Mouse (Mus musculus) hematopoietic stem cell, adult 5-6 weeks (primary cell): ENCODE measurements at regions not wholly inside any gene's neighbourhood (a gene's known extent, or its start where the extent isn't known, plus 50 kb on each side); places are given as distances from the start of the nearest gene placed in this dataset.

Source experiments
- ATAC-seq, 2 experiments: fragments of 125-278 bp in 1 of 2; replicated peaks in 1 of 2; 2 replicates each; pipeline ENCODE4 v1.8.0; 2016 to 2017; ENCODE audit warnings: inconsistent platforms in 2 of 2, mild to moderate bottlenecking in 2 of 2, moderate number of reproducible peaks in 2 of 2, low read depth in 1 of 2, moderate TSS enrichment in 1 of 2; ENCODE audit not compliant: low FRiP score in 2 of 2, poor library complexity in 2 of 2, severe bottlenecking in 2 of 2, insufficient read depth in 1 of 2, low TSS enrichment in 1 of 2

- ATAC-seq = no peak
Measured at GRCm38 (mm10) chr12:12738631-12739331, 202.9 kb downstream of the Mycn start.

- ATAC-seq = no peak
Measured at GRCm38 (mm10) chr12:12725797-12726196, 215.9 kb downstream of the Mycn start.

DNA sequence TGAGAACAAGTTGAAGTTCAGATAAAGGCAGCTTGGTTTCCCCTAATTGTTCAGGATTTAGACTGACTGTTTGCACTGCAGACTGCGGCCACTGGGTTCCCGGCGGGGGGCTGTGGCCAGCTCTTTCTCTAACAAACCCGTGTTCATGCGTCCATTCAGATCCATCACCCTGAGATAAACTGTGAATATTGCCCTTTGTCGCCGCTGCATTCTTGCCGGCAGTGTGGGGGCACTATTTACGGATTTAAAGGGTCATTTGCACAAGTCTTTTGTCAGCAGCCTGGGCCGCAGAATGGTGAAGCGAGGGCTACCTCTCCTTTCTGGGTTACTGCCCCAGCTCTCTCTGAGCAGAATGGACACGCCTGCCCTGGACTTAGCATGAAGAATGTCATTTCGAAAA lies 216.6 kb downstream of the Mycn start:
- 0 out of 4 replicates have a peak, but pooled peaks of 1 of the 2 experiments have one; percentile 27 for ATAC-seq

DNA sequence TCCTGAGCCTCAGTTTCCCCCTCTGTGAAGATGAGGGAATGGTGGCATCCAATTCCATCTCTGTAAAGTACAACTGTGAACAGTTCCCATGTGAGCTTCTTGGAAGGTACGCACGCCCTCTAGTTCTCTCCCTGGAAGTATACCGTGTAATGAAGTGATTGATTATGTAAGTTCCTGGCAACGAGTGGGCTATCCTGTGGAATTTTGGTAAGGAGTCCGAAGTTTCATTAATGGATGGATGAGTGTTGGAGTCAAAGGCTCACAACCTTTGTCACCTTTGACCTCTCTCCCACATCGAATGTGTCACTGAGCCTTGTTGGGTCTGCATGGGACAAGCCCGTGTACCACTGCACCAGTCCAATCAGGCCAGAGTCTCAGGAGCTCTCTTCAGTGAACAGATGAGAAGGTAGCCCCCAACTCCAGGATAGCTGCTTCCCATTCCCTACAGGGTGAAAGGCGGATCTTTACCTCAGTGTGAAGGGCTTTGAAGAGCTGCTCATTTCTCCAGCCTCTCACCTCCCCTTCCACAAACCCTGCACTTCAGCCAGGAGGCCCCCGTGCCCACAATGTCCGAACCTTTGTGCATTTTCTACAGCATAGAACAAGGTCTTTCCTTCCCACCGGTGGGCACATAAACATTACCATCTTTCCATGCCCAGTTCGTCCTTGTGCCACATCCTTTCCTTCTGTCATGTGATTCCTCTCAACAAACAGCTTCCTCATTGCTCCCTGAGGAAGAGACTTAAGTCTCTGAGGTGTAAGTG lies 217.8 kb downstream of the Mycn start:
- ATAC-seq = no peak

- no peak for ATAC-seq
Measured at GRCm38 (mm10) chr12:12722982-12723661, 218.6 kb downstream of the Mycn start.

GRCm38 (mm10) chr12:12716691-12717090 lies 225.0 kb downstream of the Mycn start:
- ATAC-seq = no peak

DNA sequence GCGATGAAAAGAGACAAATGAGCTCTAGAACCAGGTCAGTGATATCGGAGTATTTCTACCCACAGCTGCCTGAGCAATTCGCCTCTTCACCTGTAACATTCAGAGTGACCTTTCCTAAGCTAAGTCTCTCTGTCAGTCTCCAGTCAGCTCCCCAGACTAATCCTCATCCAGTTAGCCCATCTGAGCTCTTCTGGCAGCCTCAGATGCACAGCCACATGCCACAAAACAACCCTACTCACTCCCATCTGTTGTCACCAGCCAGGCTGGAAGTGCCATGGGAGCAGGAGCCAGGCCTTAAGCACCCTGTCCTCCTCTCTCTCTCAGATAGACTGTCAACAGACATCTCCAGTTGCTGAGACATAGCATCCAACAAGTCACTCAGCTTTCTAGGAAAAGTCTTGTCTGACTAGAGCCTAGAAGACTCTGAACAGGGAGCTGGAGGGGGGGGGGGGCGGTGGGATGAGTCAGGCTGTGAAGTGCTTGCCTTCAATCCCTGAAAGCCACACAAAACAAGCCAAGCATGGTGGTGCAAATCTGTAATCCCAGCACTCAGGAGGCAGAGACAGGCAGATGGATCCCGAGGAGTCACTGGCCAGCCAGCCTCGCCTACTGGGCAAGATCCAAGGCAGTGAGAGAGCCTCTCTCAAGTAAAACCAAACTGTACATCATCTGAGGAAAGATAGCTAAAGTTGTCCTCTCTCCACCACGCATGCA lies 225.6 kb downstream of the Mycn start:
- no peak for ATAC-seq

- ATAC-seq = no peak
Measured at GRCm38 (mm10) chr12:12715528-12715927, 226.2 kb downstream of the Mycn start.

DNA sequence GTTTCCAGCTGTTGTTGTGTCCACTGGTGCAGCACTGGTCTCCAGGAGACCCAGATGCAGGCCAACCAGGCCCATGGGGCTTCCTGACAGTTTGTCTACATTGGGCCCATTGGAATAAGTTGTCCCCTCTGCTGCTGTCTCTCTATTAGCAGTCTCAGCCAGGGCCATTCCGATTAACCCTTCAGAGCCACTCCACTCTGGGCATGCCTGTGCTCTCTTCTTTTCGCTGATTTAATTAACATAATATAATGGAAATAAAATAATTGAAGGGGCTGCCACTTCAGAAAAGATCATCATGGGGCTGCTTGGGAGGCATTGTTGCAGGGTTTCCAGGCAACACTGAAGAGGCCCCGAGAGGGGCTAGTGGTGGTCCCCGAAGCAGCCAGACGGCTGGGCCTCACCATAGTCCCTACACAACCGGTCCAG lies 231.5 kb downstream of the Mycn start:
- no peak for ATAC-seq

- ATAC-seq = no peak
Measured at GRCm38 (mm10) chr12:12708954-12709523, 232.7 kb downstream of the Mycn start.

DNA sequence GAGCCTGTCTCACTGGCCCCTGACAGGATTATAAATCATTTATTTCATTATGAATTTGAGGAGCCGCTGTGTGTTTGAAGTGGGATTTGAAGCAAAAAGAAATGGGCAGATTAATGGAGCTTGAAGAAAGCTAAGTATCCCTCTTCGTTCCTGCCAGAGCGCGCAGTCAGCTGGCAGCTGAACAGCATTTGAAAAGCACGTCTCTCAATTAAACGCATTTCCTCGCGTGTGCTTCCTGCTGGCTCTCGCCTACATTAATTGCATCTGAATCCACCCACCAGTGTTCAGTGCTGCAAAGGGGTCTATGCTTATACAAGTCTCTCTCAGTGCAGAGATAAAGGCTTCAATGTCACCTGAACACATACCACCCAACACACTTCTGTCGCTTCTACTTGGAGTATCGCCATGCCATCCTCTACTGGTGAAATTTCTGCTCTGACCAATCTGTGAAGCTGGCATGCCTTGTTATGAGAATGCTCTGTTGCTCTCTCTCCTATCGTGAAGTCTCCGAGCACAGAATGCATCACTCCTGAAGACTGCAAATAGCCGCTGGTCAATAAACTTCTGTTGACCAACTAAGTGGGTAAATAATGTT lies 235.3 kb downstream of the Mycn start:
- ATAC-seq = no peak

DNA sequence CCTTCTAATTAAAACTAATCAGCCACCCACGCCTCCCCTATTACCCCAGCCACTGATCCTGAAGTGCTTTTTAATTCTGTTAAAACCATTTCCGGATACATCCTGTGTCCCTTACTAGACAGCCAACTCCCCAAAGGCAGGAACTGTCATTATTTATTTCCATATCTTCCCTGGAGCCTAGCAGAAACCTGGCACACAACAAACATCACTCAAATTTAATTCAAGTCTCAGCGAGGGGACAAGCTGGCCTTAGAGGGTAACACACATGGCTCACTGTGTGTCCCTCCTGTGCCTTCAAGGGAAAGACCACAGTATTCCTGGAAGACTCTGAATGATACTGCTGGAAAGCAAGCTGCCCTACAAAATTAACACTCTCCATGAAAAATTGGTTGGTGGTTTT lies 240.0 kb downstream of the Mycn start:
- ATAC-seq = no peak

GRCm38 (mm10) chr12:12701060-12701667 lies 240.6 kb downstream of the Mycn start:
- no peak for ATAC-seq

- no peak for ATAC-seq
Measured at GRCm38 (mm10) chr12:12693838-12694777, 247.6 kb downstream of the Mycn start.

DNA sequence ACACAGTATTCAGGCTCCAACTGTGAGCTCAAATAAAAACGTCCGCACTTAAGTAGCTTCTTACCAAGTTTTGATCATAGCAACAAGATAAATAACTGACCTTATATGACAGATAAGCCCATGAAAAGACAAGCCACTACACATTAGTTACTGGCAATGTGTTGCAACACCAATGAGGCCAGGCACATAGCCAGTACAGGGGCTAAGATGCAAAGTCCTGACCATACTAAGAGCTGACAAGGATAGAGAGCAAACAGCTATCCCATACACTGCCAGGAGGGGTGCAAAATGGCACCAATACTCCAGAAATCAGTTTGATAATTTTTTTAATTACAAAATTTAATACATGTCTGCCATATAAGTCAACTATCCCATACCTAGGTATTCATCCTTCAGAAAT lies 254.3 kb downstream of the Mycn start:
- no peak for ATAC-seq

GRCm38 (mm10) chr12:12685217-12685522 lies 256.5 kb downstream of the Mycn start:
- ATAC-seq = no peak
